Mouse (Mus musculus): Measurements from ENCODE around the gene Krtap4-13.
"Not testable (repeated sequence)": the region's sequence is repeated elsewhere in the genome, so short reads cannot be mapped to it uniquely, and the experiment has no call there.

DNA sequence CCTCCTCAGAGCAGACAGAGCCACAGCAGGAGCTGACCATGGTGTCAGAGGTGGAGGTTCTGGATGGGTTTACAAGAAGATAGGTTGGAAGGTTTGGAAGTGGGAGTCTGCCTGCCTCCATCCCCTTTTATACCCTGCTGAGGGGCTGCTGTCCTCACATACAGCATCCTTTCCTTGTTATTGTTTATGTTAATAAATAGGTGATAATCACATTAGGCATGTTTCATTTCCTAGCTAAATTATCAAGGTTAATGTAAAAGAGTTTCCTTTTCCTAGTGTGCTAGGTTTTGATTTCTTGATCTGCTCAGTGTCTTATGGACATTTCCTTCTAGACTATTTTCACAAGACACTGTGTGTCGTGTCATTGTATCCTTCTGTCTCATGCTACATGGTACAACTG, 5.3 kb downstream of the Krtap4-13 start, which contains the start of gene Gm11554:
- TF ChIP-seq MAFK (IDR thresholded peaks at IDR 0.05; ENCODE audit: insufficient read depth, low read depth, low read length); HCFC1 (IDR thresholded peaks at IDR 0.05; ENCODE audit: borderline replicate concordance, insufficient read depth, low read length); ZC3H11A (IDR thresholded peaks at IDR 0.05; ENCODE audit: borderline replicate concordance, low read depth, low read length); CHD2 (IDR thresholded peaks at IDR 0.05; ENCODE audit: low read depth, low read length): not testable (repeated sequence)

Measured in ES-E14 (cell line).